Mouse (Mus musculus): ENCODE measurements at regions not wholly inside any gene's neighbourhood (a gene's known extent, or its start where the extent isn't known, plus 50 kb on each side); places are given as distances from the start of the nearest gene placed in this dataset.

DNA sequence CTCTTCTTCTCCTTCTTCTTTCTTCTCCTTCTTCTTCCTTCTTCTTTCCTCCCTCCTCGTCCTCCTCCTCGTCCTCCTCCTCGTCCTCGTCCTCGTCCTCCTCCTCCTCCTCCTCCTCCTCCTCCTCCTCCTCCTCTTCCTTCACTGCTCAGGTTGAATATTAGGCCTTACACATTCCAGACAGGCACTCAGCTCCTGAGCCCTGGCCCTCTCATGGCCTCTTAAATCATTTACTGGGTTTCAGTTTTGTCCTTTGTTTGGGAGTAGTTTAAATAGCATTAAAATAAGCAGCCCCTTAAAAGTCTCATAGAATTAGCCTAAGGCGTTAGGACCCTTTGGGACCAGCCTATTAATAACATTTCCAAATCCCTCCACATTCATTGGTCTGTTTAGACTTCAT lies 57.3 kb upstream of the Armc2 start:
- no peak for ATAC-seq (replicated peaks)
- no peak overlapping the region for H3K4me3 ChIP-seq
- no peaks in the 10 kb centered on the region for H3K36me3 ChIP-seq (replicated peaks)
- 89% methylated on average over 5 of the region's 6 CpGs for WGBS
- H3K9me3 ChIP-seq, result no peaks in the 10 kb centered on the region
- H3K4me1 ChIP-seq, result peaks cover 12% of the 10 kb centered on the region
- no peak overlapping the region for H3K27ac ChIP-seq
- H3K27me3 ChIP-seq (replicated peaks), result no peaks in the 10 kb centered on the region
- H3K9ac ChIP-seq, result no peak overlapping the region
- H3K4me2 ChIP-seq, result no peak overlapping the region

DNA sequence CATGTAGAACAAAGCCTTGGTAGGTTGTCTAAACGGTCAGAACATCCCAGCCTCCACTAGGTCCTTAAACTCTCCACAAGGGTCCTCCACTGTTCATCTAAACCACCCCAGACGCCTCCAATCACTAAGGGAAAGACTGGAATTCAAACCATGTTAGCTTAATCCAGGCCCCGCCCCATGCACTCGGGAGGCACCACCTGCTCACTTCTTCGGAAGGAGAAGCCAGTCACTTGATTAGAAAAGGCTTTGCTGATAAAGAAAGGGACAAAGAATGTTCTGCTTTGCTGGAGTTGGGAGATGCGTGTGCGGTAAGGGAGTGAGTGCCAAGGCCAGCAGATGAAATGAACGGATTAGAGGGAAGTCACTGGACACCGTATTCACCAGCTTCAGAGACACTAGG lies 54.5 kb upstream of the Armc2 start:
- H3K9me3 ChIP-seq, result no peaks in the 10 kb centered on the region
- H3K36me3 ChIP-seq (replicated peaks), result no peaks in the 10 kb centered on the region
- H3K27me3 ChIP-seq (replicated peaks), result no peaks in the 10 kb centered on the region
- H3K27ac ChIP-seq, result no peak overlapping the region
- H3K4me3 ChIP-seq, result no peak overlapping the region
- no peak for ATAC-seq (replicated peaks)
- H3K4me1 ChIP-seq, result peaks cover 12% of the 10 kb centered on the region
- no peak overlapping the region for H3K4me2 ChIP-seq
- H3K9ac ChIP-seq, result no peak overlapping the region
- WGBS, result 11% methylated on average over 9 of the region's 9 CpGs

DNA sequence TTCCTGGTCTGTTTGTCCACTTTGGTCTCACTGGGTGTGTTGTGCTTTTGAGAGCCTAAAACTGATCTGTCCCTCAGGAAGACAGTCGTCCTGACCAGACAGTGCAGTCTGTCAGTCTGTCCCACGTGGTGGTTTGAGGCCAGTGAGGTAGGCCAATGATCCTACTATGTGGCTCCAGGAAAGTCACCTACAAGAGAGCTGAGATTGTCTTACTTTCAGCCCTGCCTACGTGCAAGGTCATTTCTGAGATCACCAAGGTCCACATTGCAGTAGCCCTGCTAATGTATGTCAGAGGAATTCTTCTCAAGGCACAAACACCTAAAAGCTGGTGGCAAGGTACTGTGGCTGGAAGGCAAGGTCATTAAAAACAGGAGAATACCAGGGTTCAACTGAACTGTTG lies 53.9 kb upstream of the Armc2 start:
- ATAC-seq (replicated peaks), result no peak
- 27% methylated on average over 3 of the region's 3 CpGs for WGBS
- peaks cover 12% of the 10 kb centered on the region for H3K4me1 ChIP-seq

DNA sequence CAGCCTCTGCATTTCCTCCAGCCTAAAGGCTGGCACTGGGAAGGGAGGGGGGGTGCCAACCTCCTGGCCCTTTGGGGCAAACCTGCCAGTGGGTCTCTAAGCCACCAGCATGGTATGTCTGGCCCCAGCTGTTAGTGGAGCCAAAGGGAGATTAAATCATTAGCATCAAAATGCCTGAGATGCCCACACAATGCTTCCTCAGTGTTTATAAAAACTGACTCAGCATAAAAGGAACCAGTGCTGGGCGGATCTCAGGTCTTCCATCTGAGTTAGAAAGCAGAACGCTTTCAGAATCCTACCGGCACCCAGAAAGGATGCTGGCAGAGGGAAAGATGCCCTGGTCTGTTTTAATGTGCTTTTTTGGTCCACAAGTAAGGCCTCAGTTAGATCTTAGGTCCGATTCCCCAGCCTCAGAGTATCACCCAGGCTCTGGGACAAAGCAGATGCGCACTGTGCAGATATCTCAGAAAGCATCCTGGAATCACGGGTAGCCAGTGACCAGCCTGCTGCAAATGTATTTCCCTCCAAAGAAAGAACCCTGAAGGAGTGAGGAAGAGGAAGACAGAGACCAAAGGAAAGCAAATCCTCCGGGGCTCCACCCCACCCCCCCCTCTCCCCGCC lies 53.3 kb upstream of the Armc2 start:
- Histone ChIP-seq H3K9ac (no peak overlapping the region), H3K27me3 (replicated peaks) (no peaks in the 10 kb centered on the region), H3K9me3 (no peaks in the 10 kb centered on the region), H3K4me1 (peaks cover 12% of the 10 kb centered on the region), H3K27ac (no peak overlapping the region), H3K4me3 (no peak overlapping the region), H3K36me3 (replicated peaks) (no peaks in the 10 kb centered on the region), H3K4me2 (peak overlapping the region; percentile 9; the same call in 1 of the 2 replicates)
- peak; percentile 85 for ATAC-seq (replicated peaks)
- WGBS, result 12% methylated on average over 8 of the region's 8 CpGs

More for the DNA sequence above, 53.9 kb upstream of the Armc2 start:
- Histone ChIP-seq H3K9me3 (no peaks in the 10 kb centered on the region), H3K4me2 (no peak overlapping the region), H3K27ac (no peak overlapping the region), H3K36me3 (replicated peaks) (no peaks in the 10 kb centered on the region), H3K4me3 (no peak overlapping the region), H3K9ac (no peak overlapping the region), H3K27me3 (replicated peaks) (no peaks in the 10 kb centered on the region)

DNA sequence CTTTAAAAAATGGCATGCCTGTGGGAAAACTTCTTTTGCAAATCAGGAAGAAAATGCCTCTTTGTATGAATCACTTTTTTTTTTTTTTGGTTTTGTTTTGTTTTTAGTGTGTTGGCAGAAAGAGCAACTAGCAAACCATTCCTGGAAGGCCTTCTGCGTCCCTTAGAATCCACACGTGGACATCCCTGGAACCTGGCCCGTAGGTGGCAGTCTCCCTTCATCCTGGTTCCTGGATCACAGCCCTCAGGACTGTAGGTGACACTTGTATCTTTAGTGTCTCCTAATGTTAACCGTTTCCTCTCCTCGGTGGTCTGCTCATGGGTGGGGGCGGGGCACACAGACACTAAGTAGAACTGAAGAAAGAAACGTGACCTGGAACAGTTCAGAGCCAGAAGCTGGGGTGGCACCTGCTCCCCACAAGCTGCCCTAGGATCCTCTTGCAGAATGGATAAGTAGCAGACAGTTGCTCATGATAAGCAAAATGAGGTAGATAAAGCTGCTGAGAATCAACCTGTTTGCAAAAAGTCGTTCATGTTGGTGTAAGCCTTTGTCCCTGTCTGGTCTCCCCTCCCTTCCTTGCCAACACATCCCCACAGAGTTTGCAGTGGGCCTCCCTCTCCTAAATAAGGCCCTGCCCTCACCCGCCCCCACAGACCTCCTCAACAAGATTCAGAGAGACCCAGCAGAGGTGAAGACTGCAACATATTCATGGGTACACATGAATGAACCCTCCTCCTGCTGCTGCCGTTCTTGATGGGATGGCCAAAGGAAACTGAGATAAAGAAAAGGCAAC lies 52.6 kb upstream of the Armc2 start:
- peak; percentile 44 for ATAC-seq (replicated peaks)
- Histone ChIP-seq H3K4me3 (no peak overlapping the region), H3K36me3 (replicated peaks) (no peaks in the 10 kb centered on the region), H3K4me2 (no peak overlapping the region; the same call in 1 of the 2 replicates), H3K9ac (no peak overlapping the region), H3K27ac (no peak overlapping the region), H3K4me1 (peaks cover 12% of the 10 kb centered on the region), H3K27me3 (replicated peaks) (no peaks in the 10 kb centered on the region), H3K9me3 (no peaks in the 10 kb centered on the region)
- WGBS, result 20% methylated on average over 10 of the region's 10 CpGs

DNA sequence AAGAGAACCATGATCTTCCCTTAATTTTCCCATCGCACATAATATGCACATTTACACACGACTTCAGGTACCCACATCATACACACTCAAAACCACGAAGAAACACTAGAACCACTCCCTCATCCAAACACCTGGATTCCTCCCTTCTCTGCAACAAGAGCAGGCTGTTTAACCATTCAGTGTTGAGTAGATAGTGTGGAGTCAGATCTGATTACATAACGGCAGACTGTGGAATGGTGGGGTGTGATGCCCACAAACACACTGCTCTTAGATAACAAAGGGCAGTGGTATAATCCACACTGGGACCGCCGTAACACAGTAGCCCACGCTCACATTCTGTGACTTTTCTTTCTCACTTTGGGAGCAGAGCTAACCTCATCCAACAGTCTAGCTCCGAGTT lies 51.5 kb upstream of the Armc2 start:
- ATAC-seq (replicated peaks), result no peak
- H3K36me3 ChIP-seq (replicated peaks), result no peaks in the 10 kb centered on the region
- no peak overlapping the region for H3K9ac ChIP-seq
- no peaks in the 10 kb centered on the region for H3K27me3 ChIP-seq (replicated peaks)
- WGBS, result 94% methylated on average over 8 of the region's 8 CpGs
- H3K27ac ChIP-seq, result no peak overlapping the region
- peaks cover 12% of the 10 kb centered on the region for H3K4me1 ChIP-seq
- no peaks in the 10 kb centered on the region for H3K9me3 ChIP-seq
- no peak overlapping the region for H3K4me2 ChIP-seq
- H3K4me3 ChIP-seq, result no peak overlapping the region

DNA sequence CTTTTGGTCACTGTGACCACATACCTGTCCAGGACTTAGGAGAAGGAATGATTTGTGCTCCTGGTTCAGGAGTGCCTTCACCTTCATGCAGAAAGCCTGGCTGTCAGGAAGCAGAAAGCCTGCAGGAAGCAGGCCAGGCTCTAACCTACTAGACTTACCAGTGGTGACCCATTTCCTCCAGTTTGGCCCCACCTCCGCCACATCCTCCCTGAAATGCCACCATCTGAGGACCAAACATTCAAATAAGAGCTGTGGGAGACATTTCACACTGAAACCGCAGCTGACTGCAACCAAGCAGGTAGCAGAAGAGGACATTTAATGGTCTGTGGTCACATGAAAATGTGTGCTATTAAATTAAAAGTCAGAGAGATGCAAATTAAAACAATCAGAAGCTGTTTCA lies 50.3 kb upstream of the Armc2 start:
- Histone ChIP-seq H3K27ac (no peak overlapping the region), H3K4me3 (no peak overlapping the region), H3K27me3 (replicated peaks) (no peaks in the 10 kb centered on the region), H3K36me3 (replicated peaks) (no peaks in the 10 kb centered on the region), H3K9me3 (no peaks in the 10 kb centered on the region), H3K4me2 (no peak overlapping the region), H3K9ac (no peak overlapping the region), H3K4me1 (peaks cover 12% of the 10 kb centered on the region)
- no peak for ATAC-seq (replicated peaks)
- 85% methylated on average over 2 of the region's 2 CpGs for WGBS

Measured in midbrain, embryonic 15.5 days (tissue).